11 mouse cellular contexts compared by ENCODE assay signal in genomic region chr7:121596401-121596800, GRCm38 (mm10).
A peak's percentile ranks its signal among the peaks of the same experiment; 100 is the strongest.
DNase-seq lines count a peak whose midpoint lies in the region; ATAC-seq and TF ChIP-seq lines count a peak whose summit lies in the region.
"Had no signal": no experiment of that assay in that cellular context is flagged by ENCODE, and none has a peak within 500 bp of the region (broad histone marks: within the 10 kb centered on the region; RNA-seq: fewer than 3 reads in every experiment).

No protein-coding gene starts in this region.

- H3K36me3 ChIP-seq in G1E (replicated peaks): no peaks in the 10 kb centered on the region
- H3K36me3 ChIP-seq: heart, embryonic 15.5 days; limb, embryonic 15.5 days had no signal

- peak; percentile 65 for DNase-seq in adrenal gland, postnatal 10 days
- DNase-seq in adrenal gland, postnatal 4 days (ENCODE audit: low spot score in 2 of 2): no peak
- peak; percentile 34 to 55 for DNase-seq in kidney, postnatal 25 days
- DNase-seq in kidney, adult 18-20 months: no peak
- peak; percentile 13 for DNase-seq in G1E (ENCODE audit: low spot score)
- peak; percentile 80 for DNase-seq in forelimb bud, embryonic 11.5 days (ENCODE audit: low read depth, low spot score)
- DNase-seq in thymus, adult 18-20 months: no peak
- no peak for DNase-seq in gastrocnemius, postnatal 36 days
- DNase-seq: cerebellum, adult 9-11 months had no signal

- no peaks in the 10 kb centered on the region for H3K4me1 ChIP-seq in G1E (ENCODE audit: insufficient read depth, low read depth, low read length)
- H3K4me1 ChIP-seq: heart, embryonic 15.5 days; limb, embryonic 15.5 days had no signal

- no peak for ATAC-seq in G1E (ENCODE audit: extremely low read depth, insufficient number of reproducible peaks, low FRiP score, poor library complexity, severe bottlenecking)

- H3K4me3 ChIP-seq in G1E (ENCODE audit: low read depth, low read length): no peak overlapping the region
- H3K4me3 ChIP-seq: heart, embryonic 15.5 days; limb, embryonic 15.5 days had no signal

- H3K9me3 ChIP-seq in G1E (replicated peaks): peaks cover 3% of the 10 kb centered on the region; the same call in 1 of the 2 replicates
- H3K9me3 ChIP-seq: heart, embryonic 15.5 days; limb, embryonic 15.5 days had no signal

- H3K27me3 ChIP-seq in G1E (ENCODE audit: insufficient read depth, low read length): no peaks in the 10 kb centered on the region
- H3K27me3 ChIP-seq: heart, embryonic 15.5 days; limb, embryonic 15.5 days had no signal

- intact Hi-C loops in gastrocnemius, postnatal 36 days (cut with DNase I): no loop called here

- TF ChIP-seq CTCF in G1E (IDR thresholded peaks at IDR 0.05; ENCODE audit: low read depth, low read length): no peak

Comparison
In these comparisons a context has a peak if more than half of its experiments do, and no peak if none do; other contexts are left out.
1. DNase-seq: peak in adrenal gland, postnatal 10 days (single experiment), kidney, postnatal 25 days (2 of 2), G1E (single experiment) and forelimb bud, embryonic 11.5 days (single experiment); none in adrenal gland, postnatal 4 days (0 of 2), kidney, adult 18-20 months (single experiment), thymus, adult 18-20 months (0 of 2) and gastrocnemius, postnatal 36 days (0 of 2).